Mouse (Mus musculus) megakaryocyte, embryonic 14.5 days (primary cell): ENCODE results near the gene Mlph.

Experiments
- FLI1 ChIP-seq: IDR thresholded peaks from 2 replicates; pipeline ENCODE4 v1.6.1; 2012; ENCODE audit warnings: low read length, inconsistent platforms, mixed read lengths
- GATA1 ChIP-seq: IDR thresholded peaks from 3 replicates; pipeline ENCODE4 v1.6.1; 2012; ENCODE audit warnings: mixed read lengths, low read length, inconsistent platforms, borderline replicate concordance

DNA sequence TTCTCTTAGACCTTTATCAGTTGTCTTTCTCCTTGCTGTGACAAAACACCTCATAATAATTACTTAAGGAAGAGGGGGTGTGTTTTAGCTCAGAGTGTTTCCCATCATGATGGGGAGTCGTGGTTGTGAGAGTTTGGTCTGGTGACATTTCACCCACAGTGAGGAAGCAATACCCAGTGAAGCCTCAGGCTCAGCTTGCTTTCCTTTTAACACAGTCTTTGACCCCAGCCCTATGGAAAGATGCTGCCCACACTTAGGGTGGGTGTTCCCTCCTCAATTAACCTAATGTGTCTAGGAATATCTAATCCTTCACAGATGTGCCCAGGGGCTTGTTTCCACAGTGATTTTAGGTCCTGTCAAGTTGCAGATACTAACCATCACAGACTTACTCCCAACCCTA lies 16.9 kb upstream of the Mlph start:
- no peak for TF ChIP-seq GATA1
- no peak for TF ChIP-seq FLI1
